Mouse (Mus musculus): ENCODE results near the gene Fam151a. TPM values are rescaled to one million over a fixed set of nuclear protein-coding genes. Genes with fewer than 3 reads are reported as not detected.

Fam151a gene
- polyA plus RNA-seq (2015; fragmentation: Nextera tagmentation; extraction: Ambion mirVana) = 0.25 and 0.31 TPM in 2 replicates

GRCm38 (mm10) chr4:106733636-106734035, at the start of gene Fam151a:
Gene Fam151a, plus strand, starts transcription at chr4:106733889.
- no peak for ATAC-seq
- Histone ChIP-seq H3K4me2 (replicated peaks; ENCODE audit: low read depth) (no peak within 1 kb of the TSS), H3K27ac (ENCODE audit: low read depth, low read length) (no peak within 1 kb of the TSS), H3K9me3 (ENCODE audit: control insufficient read depth) (no peaks in the 10 kb centered on the region), H3K4me1 (replicated peaks; ENCODE audit: control insufficient read depth, insufficient read depth, low read length) (no peaks in the 10 kb centered on the region), H3K4me3 (ENCODE audit: low read depth, low read length) (no peak within 1 kb of the TSS), H3K36me3 (ENCODE audit: control insufficient read depth, insufficient read depth) (no peaks in the 10 kb centered on the region), H3K9ac (ENCODE audit: low read depth, low read length) (no peak within 1 kb of the TSS), H3K27me3 (replicated peaks; ENCODE audit: control insufficient read depth, insufficient read depth, low read length) (no peaks in the 10 kb centered on the region)
- TF ChIP-seq CTCF (IDR thresholded peaks at IDR 0.05; ENCODE audit: low read depth) = no peak
- 29% methylated on average over 4 of the region's 4 CpGs for WGBS

GRCm38 (mm10) chr4:106688636-106689296, 44.9 kb upstream of the Fam151a start:
- ATAC-seq = peak; percentile 84

DNA sequence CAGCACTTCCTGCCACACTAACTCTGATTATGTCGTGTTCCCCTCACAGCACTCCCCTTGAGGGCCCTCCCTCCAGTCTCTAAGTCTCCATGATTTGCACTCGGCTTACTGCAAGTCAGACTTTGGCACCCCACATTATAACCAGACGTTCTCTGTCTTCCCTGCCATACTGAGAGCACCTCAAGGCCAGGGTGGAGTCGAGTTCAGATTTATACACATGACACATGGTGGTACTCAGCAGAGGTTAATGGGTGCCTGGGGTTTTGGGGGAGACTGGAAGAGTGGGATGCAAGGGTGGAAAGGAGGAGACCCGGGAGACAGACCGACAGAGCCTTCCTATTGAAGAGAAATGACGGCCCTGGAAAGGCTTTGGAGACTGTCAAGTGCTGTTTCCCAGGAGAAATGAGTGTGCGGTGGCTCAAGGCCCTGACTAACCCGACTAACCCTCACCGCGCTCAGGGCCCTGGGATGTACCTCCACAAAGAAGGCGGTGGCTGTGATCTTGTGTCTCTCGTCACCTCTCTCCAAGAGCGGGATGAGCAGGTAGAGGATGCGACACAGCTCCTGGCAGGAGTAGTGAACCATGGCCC, 39.8 kb upstream of the Fam151a start:
- H3K27me3 ChIP-seq (replicated peaks; ENCODE audit: control insufficient read depth, insufficient read depth, low read length) = no peaks in the 10 kb centered on the region
- H3K9me3 ChIP-seq (ENCODE audit: control insufficient read depth) = no peaks in the 10 kb centered on the region
- 76% methylated on average over 15 of the region's 15 CpGs for WGBS
- H3K9ac ChIP-seq (ENCODE audit: low read depth, low read length) = no peak overlapping the region
- no peak overlapping the region for H3K4me2 ChIP-seq (replicated peaks; ENCODE audit: low read depth)
- H3K4me3 ChIP-seq (ENCODE audit: low read depth, low read length) = no peak overlapping the region
- no peak overlapping the region for H3K27ac ChIP-seq (ENCODE audit: low read depth, low read length)
- H3K4me1 ChIP-seq (replicated peaks; ENCODE audit: control insufficient read depth, insufficient read depth, low read length) = no peaks in the 10 kb centered on the region
- TF ChIP-seq CTCF (IDR thresholded peaks at IDR 0.05; ENCODE audit: low read depth) = no peak
- ATAC-seq = no peak
- H3K36me3 ChIP-seq (ENCODE audit: control insufficient read depth, insufficient read depth) = no peaks in the 10 kb centered on the region

More at GRCm38 (mm10) chr4:106688636-106689296, 44.9 kb upstream of the Fam151a start:
- Histone ChIP-seq H3K36me3 (ENCODE audit: control insufficient read depth, insufficient read depth) (no peaks in the 10 kb centered on the region), H3K27ac (ENCODE audit: low read depth, low read length) (peak overlapping the region; percentile 17), H3K27me3 (replicated peaks; ENCODE audit: control insufficient read depth, insufficient read depth, low read length) (no peaks in the 10 kb centered on the region), H3K4me1 (replicated peaks; ENCODE audit: control insufficient read depth, insufficient read depth, low read length) (no peaks in the 10 kb centered on the region), H3K4me2 (replicated peaks; ENCODE audit: low read depth) (no peak overlapping the region), H3K4me3 (ENCODE audit: low read depth, low read length) (no peak overlapping the region), H3K9ac (ENCODE audit: low read depth, low read length) (no peak overlapping the region), H3K9me3 (ENCODE audit: control insufficient read depth) (no peaks in the 10 kb centered on the region)
- WGBS = 21% methylated on average over 3 of the region's 3 CpGs
- TF ChIP-seq CTCF (IDR thresholded peaks at IDR 0.05; ENCODE audit: low read depth) = no peak

DNA sequence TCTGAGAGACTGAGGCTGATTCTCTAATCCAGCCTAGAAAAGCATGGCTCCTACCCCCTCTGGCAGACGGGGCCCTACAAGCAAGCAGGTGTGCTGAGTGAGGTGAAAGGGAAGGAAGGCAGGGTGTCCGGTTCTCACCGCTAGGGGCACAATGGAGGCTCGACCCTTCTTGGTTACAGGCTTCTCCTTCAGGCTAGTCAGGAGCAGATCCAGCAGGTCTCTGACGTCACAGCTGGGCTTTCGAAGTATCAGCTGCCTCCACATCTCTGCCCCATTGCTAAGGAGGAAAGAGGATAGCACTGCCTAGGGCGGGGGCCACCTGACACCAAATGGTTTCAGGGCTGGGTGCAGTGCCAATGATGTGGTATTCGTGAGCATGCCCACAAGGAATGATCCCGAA, 33.7 kb upstream of the Fam151a start:
- H3K4me1 ChIP-seq (replicated peaks; ENCODE audit: control insufficient read depth, insufficient read depth, low read length) = no peaks in the 10 kb centered on the region
- H3K9ac ChIP-seq (ENCODE audit: low read depth, low read length) = no peak overlapping the region
- WGBS = 15% methylated on average over 9 of the region's 9 CpGs
- no peak overlapping the region for H3K27ac ChIP-seq (ENCODE audit: low read depth, low read length)
- no peak overlapping the region for H3K4me3 ChIP-seq (ENCODE audit: low read depth, low read length)
- no peaks in the 10 kb centered on the region for H3K9me3 ChIP-seq (ENCODE audit: control insufficient read depth)
- H3K36me3 ChIP-seq (ENCODE audit: control insufficient read depth, insufficient read depth) = no peaks in the 10 kb centered on the region
- no peak overlapping the region for H3K4me2 ChIP-seq (replicated peaks; ENCODE audit: low read depth)
- H3K27me3 ChIP-seq (replicated peaks; ENCODE audit: control insufficient read depth, insufficient read depth, low read length) = no peaks in the 10 kb centered on the region
- TF ChIP-seq CTCF (IDR thresholded peaks at IDR 0.05; ENCODE audit: low read depth) = peak; percentile 79
- peak; percentile 46 for ATAC-seq

- H3K27ac ChIP-seq (ENCODE audit: low read depth, low read length) = no peak overlapping the region
- H3K9ac ChIP-seq (ENCODE audit: low read depth, low read length) = no peak overlapping the region
- no peaks in the 10 kb centered on the region for H3K9me3 ChIP-seq (ENCODE audit: control insufficient read depth)
- peak; percentile 56 for ATAC-seq
- no peaks in the 10 kb centered on the region for H3K36me3 ChIP-seq (ENCODE audit: control insufficient read depth, insufficient read depth)
- no peaks in the 10 kb centered on the region; the same call in 1 of the 2 replicates for H3K4me1 ChIP-seq (replicated peaks; ENCODE audit: control insufficient read depth, insufficient read depth, low read length)
- 14% methylated on average over 4 of the region's 4 CpGs for WGBS
- H3K4me3 ChIP-seq (ENCODE audit: low read depth, low read length) = no peak overlapping the region
- no peaks in the 10 kb centered on the region for H3K27me3 ChIP-seq (replicated peaks; ENCODE audit: control insufficient read depth, insufficient read depth, low read length)
- TF ChIP-seq CTCF (IDR thresholded peaks at IDR 0.05; ENCODE audit: low read depth) = no peak
- no peak overlapping the region for H3K4me2 ChIP-seq (replicated peaks; ENCODE audit: low read depth)
These were observed 32.9 kb upstream of the Fam151a start for GRCm38 (mm10) chr4:106700798-106701197.

GRCm38 (mm10) chr4:106703956-106704355, 29.7 kb upstream of the Fam151a start:
- Histone ChIP-seq H3K4me1 (replicated peaks; ENCODE audit: control insufficient read depth, insufficient read depth, low read length) (peaks cover 2% of the 10 kb centered on the region; the same call in 1 of the 2 replicates), H3K4me3 (ENCODE audit: low read depth, low read length) (no peak overlapping the region), H3K9me3 (ENCODE audit: control insufficient read depth) (no peaks in the 10 kb centered on the region), H3K9ac (ENCODE audit: low read depth, low read length) (no peak overlapping the region), H3K36me3 (ENCODE audit: control insufficient read depth, insufficient read depth) (no peaks in the 10 kb centered on the region), H3K27ac (ENCODE audit: low read depth, low read length) (no peak overlapping the region), H3K4me2 (replicated peaks; ENCODE audit: low read depth) (no peak overlapping the region), H3K27me3 (replicated peaks; ENCODE audit: control insufficient read depth, insufficient read depth, low read length) (no peaks in the 10 kb centered on the region)
- ATAC-seq = no peak
- 74% methylated on average over 10 of the region's 10 CpGs for WGBS
- no peak for TF ChIP-seq CTCF (IDR thresholded peaks at IDR 0.05; ENCODE audit: low read depth)
